Mouse (Mus musculus) spleen, postnatal 36 days (tissue): ENCODE data around the gene Slc1a3.
A peak's percentile ranks its signal among the peaks of the same experiment; 100 is the strongest.
"Not testable (repeated sequence)": the region's sequence is repeated elsewhere in the genome, so short reads cannot be mapped to it uniquely, and the experiment has no call there.

Experiments used
- DNase-seq, 2 experiments: peaks; one replicate each; pipeline ENCODE4 v3.0.0; 2022; ENCODE audit warnings: low spot score in 2 of 2, mixed read lengths in 1 of 2

The Slc1a3 gene

GRCm38 (mm10) chr15:8706613-8707012, 4.0 kb downstream of the Slc1a3 start:
- no peak for DNase-seq

DNA sequence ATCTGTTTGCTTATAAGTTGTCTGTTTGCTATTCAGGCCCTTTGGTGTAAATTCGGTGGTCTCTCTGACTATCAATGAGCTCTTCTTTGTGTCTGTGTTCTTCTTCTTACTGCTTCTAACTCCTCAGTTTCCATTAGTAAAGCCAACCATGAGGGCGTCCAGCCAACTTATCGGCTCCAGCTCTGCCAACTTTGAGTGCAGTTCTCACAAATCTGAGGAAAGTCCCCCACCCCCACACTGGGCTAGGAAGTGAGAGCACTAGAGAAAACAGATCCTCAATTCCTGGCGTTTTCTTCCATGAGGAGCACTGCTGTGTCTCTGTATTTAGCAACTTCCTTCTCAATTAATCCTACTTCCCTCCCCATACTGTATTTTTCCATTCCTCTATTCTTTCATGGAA, 4.4 kb downstream of the Slc1a3 start:
- no peak for DNase-seq

DNA sequence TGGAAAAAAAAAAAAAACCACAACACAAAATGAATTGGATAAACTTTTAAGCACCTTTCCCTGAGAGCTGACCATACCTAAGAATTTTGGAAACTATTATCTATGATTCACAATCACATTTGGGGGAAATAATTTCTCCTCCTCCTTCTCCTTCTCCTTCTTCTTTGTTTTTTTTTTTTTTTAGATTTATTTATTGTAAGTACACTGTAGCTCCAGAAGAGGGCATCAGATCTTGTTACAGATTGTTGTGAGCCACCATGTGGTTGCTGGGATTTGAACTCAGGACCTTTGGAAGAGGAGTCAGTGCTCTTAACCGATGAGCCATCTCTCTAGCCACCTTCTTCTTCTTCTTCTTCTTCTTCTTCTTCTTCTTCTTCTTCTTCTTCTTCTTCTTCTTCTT, 5.0 kb downstream of the Slc1a3 start:
- DNase-seq: not testable (repeated sequence)

DNA sequence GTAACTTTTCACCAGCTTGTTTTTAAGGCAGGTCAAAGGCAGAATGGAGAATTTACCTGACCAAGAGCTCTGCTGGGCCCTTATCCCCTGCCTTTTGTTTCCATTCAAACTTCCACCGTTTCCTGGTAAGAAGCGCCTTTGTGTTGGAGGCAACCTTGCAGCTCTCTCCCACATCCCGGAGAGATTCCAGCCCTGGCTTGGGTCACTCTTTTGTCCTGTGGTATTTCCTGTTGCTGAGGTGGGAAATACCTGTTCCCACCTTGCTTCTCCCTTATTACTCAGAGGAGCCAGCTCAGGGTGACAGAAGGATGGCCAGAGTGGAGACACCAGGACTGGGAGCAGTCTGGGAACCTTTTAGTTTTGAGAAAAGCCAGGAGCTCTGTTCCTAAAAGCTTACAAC, 12.6 kb downstream of the Slc1a3 start:
- DNase-seq: no peak

DNA sequence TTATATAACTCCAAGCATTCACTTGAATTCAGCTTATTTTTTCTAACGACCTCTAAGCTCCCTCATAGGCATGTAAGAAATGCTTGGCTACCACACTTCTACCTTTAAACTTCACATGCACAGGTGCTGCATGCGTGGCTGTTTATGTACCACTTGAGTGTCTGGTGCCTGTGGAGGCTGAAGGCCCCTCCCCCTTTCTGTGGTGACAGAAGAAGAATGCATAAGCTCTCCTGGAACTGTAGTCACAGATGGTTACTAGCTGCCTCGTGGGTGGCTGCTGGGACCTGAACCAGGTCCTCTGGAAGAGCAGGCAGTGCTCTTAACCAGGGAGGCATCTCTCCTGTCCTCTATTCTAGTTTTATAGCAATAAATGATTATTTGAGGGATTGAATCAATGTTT, 13.1 kb downstream of the Slc1a3 start:
- no peak for DNase-seq

- DNase-seq: not testable (repeated sequence)
Observed at GRCm38 (mm10) chr15:8690141-8690540, 20.4 kb downstream of the Slc1a3 start.

DNA sequence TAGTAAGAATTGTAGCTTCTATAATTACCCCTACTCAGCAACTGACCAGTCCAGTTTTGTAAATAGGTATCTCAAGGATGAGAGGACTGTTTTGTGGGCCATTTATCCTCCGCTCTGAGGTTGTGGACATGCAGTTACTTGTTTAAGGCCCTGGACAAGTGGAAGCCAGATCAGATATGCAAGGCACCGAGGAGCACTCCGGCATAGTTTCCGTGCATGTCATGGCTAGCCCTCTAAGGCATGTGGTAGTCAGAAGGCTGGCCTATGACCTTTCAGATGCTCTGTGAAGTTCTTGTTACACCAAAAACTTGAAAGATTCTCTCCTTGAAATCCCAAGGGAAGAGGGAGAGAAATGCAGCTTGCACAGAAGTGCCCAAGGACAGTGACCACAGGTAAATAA, 23.7 kb downstream of the Slc1a3 start:
- DNase-seq: no peak

DNA sequence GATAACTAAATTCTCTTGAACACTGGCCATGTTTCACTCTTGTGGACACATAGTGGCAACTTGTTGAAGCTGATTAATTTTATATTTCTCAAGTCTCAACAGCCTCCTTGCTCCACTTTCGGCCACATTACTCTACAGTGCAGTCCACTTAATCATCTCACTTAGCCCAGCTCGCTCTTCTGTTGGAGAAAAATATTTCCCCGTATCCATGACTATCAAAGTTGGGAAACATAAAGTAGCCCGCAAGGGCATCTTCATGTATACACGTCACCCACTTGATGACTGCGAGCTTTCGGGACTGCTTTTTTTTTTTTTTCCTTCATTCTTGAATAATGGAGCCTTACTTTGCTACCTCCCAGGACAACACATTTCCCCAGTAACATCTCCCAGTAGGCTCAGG, 25.1 kb downstream of the Slc1a3 start:
- DNase-seq: no peak

DNA sequence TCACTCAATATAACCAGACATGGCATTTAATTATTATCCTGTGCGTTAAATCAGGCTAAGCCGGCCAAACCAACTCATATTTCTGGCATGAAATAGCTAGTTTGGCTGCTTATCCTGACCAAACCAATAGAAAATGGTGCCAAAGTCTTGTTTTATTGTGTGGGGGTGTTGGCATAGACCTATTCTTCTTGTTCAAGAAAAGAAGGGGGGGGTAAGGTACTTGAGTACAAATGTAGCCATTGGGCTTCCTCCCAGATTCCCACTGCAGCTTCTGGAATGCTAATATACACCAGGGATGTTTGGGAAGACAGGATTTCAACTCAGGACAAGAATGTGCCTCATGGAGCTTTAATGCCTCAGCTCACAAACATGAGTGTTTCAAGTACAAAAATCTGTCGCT, 26.3 kb downstream of the Slc1a3 start:
- DNase-seq: no peak

DNA sequence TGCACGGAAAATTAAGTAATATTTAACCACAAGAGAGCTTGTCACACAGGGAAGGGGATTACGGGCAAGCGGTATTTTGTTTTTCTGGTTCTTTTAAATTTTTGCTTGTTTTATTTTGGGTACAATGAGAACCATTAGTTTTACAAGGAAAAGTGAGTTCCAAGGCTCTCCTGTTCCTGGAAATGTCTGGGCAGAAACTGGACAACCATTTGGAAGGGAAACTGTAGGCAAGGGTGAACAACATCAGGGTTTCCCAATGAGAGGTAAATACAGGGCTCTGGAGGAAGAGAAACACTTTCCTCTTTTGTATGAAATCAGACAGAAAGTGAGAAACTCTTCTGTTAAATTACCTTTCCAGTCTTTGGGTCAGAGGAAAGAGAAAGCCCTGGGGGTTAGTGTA, 27.7 kb downstream of the Slc1a3 start:
- DNase-seq: no peak

DNA sequence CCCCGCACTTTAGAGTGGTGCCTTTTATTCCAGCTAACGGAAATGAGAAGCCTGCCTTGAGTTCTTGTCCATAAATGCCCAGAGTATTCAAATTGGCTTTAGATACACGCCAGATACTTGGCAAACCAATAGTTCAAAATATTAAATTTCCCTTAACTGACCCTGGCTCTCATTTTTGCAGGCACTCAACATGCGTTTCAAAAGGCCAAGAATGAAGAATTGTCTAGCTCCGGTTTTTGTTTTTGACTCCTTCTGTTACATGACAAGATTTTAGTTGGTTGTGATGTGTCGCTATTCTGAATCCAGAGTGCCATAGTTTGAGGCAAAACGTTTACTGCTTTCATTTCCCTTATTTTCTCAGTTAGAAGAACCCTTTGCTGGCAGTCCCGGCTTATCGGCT, 28.1 kb downstream of the Slc1a3 start:
- no peak for DNase-seq

- DNase-seq: no peak
Observed at GRCm38 (mm10) chr15:8681971-8682370, 28.6 kb downstream of the Slc1a3 start.

DNA sequence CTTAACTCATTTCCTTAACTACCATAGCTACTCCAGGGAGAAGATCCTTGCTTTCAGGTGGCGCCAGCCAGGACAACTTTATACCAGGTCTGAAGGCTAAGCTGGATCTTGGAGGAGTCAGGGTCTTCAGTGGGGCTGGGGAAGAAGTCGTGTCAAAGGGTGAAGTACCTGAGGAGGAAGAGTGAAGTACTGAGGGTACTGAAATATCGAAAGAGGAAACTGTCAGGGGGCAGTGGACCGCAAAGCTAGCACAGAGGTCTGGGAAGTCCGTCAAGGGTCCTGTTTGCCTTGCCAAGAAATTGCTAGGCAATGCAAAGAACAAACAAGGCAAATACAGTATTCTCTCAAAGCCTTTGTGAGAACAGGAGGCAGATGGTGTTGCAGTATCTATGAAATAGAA, 29.6 kb downstream of the Slc1a3 start:
- DNase-seq: peak in 1 of 2 experiments; percentile 5

- no peak for DNase-seq
Observed at GRCm38 (mm10) chr15:8676959-8677358, 33.6 kb downstream of the Slc1a3 start.

DNA sequence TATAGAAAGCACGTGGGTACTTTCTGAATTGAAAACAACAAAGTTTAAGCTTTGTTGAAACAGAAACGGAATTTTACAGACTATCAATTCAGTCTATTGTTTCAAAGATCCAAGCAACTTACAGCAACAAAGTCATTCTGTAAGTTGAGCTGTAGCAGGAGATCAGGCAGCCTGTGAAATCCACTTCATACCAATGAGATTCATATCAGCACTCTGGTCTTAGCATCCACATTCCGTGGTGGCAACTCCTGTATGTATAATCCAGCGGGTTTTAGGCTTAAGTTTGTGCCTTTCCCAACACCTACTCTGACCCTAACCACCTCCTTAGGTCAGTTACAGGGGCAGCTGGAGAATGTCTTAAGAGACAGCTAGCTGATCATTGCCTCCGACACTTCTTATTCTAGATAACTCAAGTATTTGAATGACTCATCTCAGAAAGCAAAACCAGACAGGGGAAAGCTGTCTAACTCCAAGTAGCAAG, 34.3 kb downstream of the Slc1a3 start:
- DNase-seq: no peak

- DNase-seq: no peak
Observed at GRCm38 (mm10) chr15:8675616-8676015, 34.9 kb downstream of the Slc1a3 start.

DNA sequence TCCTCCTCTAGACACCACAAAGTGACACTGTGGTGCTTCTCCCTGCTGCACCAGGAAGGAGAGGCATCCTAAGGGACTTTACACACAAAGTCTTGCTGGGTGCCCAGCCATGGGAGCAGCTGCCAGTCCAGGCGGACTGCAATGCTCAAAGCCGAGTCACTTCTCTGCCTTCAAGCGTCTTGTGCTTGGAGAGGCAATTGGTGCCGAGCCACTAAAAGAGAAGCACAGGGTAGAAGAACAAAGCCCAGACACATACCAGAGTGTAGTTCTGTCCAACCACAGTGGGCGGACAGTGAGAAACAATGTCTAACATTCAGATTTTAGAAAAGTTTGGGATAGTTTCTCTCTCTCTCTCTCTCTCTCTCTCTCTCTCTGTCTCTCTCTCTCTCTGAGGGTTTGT, 38.0 kb downstream of the Slc1a3 start:
- DNase-seq: no peak

DNA sequence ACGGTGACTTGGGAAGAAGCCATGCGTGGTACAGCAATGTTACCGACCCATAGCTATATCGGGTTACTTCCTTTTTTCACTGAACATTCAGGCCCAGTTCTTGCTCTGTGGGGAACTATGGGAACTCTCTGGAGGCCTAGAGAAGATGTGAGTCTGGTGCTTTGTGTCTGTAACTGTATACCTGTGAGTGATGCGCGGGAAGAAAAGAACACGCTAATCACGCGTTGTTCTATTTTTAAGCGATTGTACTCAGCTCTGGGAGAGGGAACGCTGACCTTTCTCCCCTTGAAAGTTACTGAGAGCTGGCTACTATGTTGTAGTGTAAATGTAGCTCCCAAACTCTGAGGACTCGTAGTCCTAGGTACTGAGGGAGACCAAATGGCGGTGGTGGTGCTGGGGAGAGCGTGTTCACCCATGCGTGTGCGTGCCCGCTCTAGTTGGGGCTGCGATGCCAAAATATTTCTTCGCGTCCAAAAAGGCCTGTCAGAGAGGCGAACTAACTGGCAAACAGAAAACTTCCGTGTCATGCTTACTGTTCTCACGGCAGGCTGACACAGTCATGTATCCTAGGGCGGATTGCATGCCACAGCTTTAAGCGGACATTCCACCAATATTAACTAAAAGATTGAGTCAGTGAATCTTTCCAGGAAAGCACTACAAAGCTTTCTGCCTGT, 42.6 kb downstream of the Slc1a3 start:
- no peak for DNase-seq

GRCm38 (mm10) chr15:8665675-8666350, 44.8 kb downstream of the Slc1a3 start:
- no peak for DNase-seq

- peak; percentile 6 to 24 for DNase-seq
Observed at GRCm38 (mm10) chr15:8663348-8664099, 47.0 kb downstream of the Slc1a3 start.

DNA sequence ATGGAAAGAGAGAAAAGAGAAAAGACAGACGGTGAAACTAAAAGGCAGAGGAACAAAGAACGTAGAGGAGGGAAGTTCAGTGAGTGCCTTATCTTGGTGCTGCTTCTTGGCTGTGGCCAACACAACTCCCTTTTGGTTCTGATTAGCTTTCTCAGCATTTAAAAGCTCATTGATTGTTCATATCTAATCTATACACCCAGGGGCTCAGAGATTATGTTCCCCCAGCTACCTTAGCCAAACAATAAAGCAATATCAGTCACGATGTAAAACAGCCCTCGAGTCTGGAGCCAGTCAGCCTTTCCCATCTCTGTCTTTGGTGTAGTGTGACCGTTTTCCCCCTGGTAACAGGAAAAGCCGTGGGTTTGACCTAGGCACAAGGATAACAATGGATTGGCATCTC, 48.7 kb downstream of the Slc1a3 start:
- DNase-seq: no peak

DNA sequence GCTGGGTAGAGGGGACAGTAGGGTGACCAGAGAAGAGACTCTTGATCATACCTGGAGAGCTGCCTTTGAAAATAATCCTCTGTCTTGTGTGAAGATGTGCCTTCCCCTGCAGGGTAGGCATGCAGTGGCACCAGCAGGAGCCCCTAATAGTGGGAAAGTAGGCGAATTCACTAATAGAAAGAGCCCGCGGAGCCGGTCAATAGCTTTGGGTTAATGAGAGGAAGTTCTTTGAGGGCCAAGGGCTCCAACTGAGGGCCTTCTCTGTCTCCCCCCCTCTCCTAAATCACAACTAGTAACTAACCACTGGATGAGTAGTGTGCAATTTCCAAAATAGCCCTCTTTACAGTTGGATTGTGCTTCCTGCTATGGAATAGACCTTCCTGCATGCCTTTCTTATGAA, 50.6 kb downstream of the Slc1a3 start:
- no peak for DNase-seq

GRCm38 (mm10) chr15:8659483-8659971, 51.0 kb downstream of the Slc1a3 start:
- DNase-seq: no peak
